Mouse (Mus musculus): ENCODE measurements at regions not wholly inside any gene's neighbourhood (a gene's known extent, or its start where the extent isn't known, plus 50 kb on each side); places are given as distances from the start of the nearest gene placed in this dataset.

DNA sequence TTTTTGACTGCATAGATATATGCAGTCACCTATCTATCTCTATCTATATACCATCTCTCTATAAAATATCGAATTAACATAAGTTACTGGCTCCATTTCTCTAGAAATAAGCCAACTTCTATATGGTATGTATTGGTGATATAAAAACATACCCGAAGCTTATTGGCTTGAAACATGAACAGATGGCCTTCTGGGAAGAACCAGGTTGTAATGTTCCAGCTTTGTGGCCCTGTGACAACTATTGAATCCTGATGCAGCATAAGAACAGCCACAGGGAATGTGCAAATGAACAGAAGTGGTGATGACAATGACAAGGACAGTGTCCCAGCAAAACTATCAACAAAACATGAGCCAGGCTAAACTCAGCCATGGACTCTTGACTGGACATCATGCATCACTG lies 196.1 kb downstream of the Wdr11 start:
- TF ChIP-seq EP300 (IDR thresholded peaks at IDR 0.05; ENCODE audit: low read depth) = no peak
- no peak for TF ChIP-seq CTCF (IDR thresholded peaks at IDR 0.05; ENCODE audit: low read depth)
